Mouse (Mus musculus): ENCODE results near the gene Id4. TPM values are rescaled to one million over a fixed set of nuclear protein-coding genes. Genes with fewer than 3 reads are reported as not detected.

The Id4 gene
- 92.9 and 99.3 TPM in 2 replicates for polyA plus RNA-seq (2015; fragmentation: Nextera tagmentation; extraction: Ambion mirVana)

GRCm38 (mm10) chr13:48260690-48261278 lies at the start of gene Id4:
TSS of gene Id4 (plus strand) at chr13:48261228.
- Histone ChIP-seq H3K4me3 (peak within 1 kb of the TSS; percentile 89), H3K27me3 (no peaks in the 10 kb centered on the region), H3K4me2 (peak within 1 kb of the TSS; percentile 79), H3K4me1 (replicated peaks) (peaks cover 22% of the 10 kb centered on the region), H3K36me3 (no peaks in the 10 kb centered on the region), H3K9me3 (no peaks in the 10 kb centered on the region), H3K9ac (peak within 1 kb of the TSS; percentile 99), H3K27ac (peak within 1 kb of the TSS; percentile 98)
- ATAC-seq (ENCODE audit: low FRiP score), result peak; percentile 97
- under 1% methylated on average over 43 of the region's 52 CpGs for WGBS

GRCm38 (mm10) chr13:48227136-48227535 lies 33.9 kb upstream of the Id4 start:
- H3K9me3 ChIP-seq, result no peaks in the 10 kb centered on the region
- H3K27me3 ChIP-seq, result no peaks in the 10 kb centered on the region
- H3K4me1 ChIP-seq (replicated peaks), result peaks cover 26% of the 10 kb centered on the region
- 0 out of 2 replicates have a peak overlapping the region, but pooled peaks have one; percentile 30 for H3K9ac ChIP-seq
- peak overlapping the region; percentile 80 for H3K27ac ChIP-seq
- peak overlapping the region; percentile 45 for H3K4me3 ChIP-seq
- H3K36me3 ChIP-seq, result no peaks in the 10 kb centered on the region
- H3K4me2 ChIP-seq, result peak overlapping the region; percentile 69
- WGBS, result 25% methylated on average over 8 of the region's 8 CpGs
- no peak for ATAC-seq (ENCODE audit: low FRiP score)

GRCm38 (mm10) chr13:48227712-48228111 lies 33.3 kb upstream of the Id4 start:
- H3K27ac ChIP-seq, result peak overlapping the region; percentile 96
- WGBS, result under 1% methylated on average over 36 of the region's 38 CpGs
- H3K4me2 ChIP-seq, result peak overlapping the region; percentile 69
- H3K27me3 ChIP-seq, result no peaks in the 10 kb centered on the region
- H3K4me1 ChIP-seq (replicated peaks), result peaks cover 26% of the 10 kb centered on the region
- peak; percentile 96 for ATAC-seq (ENCODE audit: low FRiP score)
- H3K9me3 ChIP-seq, result no peaks in the 10 kb centered on the region
- H3K4me3 ChIP-seq, result peak overlapping the region; percentile 45
- H3K36me3 ChIP-seq, result no peaks in the 10 kb centered on the region
- peak overlapping the region; percentile 79 for H3K9ac ChIP-seq

GRCm38 (mm10) chr13:48228114-48228513 lies 32.9 kb upstream of the Id4 start:
- Histone ChIP-seq H3K4me2 (peak overlapping the region; percentile 69), H3K36me3 (no peaks in the 10 kb centered on the region), H3K9me3 (no peaks in the 10 kb centered on the region), H3K27me3 (no peaks in the 10 kb centered on the region), H3K4me3 (peak overlapping the region; percentile 45), H3K27ac (peak overlapping the region; percentile 96), H3K4me1 (replicated peaks) (peaks cover 26% of the 10 kb centered on the region), H3K9ac (peak overlapping the region; percentile 79)
- WGBS, result 9% methylated on average over 4 of the region's 4 CpGs
- ATAC-seq (ENCODE audit: low FRiP score), result no peak

- Histone ChIP-seq H3K9me3 (no peaks in the 10 kb centered on the region), H3K27me3 (no peaks in the 10 kb centered on the region), H3K4me2 (no peak overlapping the region), H3K4me3 (no peak overlapping the region), H3K9ac (no peak overlapping the region), H3K27ac (peak overlapping the region; percentile 8; the same call in 1 of the 2 replicates), H3K36me3 (no peaks in the 10 kb centered on the region), H3K4me1 (replicated peaks) (peaks cover 26% of the 10 kb centered on the region)
- no peak for ATAC-seq (ENCODE audit: low FRiP score)
- 42% methylated on average over 6 of the region's 6 CpGs for WGBS
Measured at GRCm38 (mm10) chr13:48230996-48231395, 30.0 kb upstream of the Id4 start.

GRCm38 (mm10) chr13:48236436-48236835 lies 24.6 kb upstream of the Id4 start:
- no peak overlapping the region for H3K4me2 ChIP-seq
- peaks cover 17% of the 10 kb centered on the region for H3K4me1 ChIP-seq (replicated peaks)
- H3K9ac ChIP-seq, result no peak overlapping the region
- no peaks in the 10 kb centered on the region for H3K36me3 ChIP-seq
- no peak for ATAC-seq (ENCODE audit: low FRiP score)
- H3K9me3 ChIP-seq, result no peaks in the 10 kb centered on the region
- 91% methylated on average over 4 of the region's 4 CpGs for WGBS
- no peaks in the 10 kb centered on the region for H3K27me3 ChIP-seq
- H3K4me3 ChIP-seq, result no peak overlapping the region
- H3K27ac ChIP-seq, result 0 out of 2 replicates have a peak overlapping the region, but pooled peaks have one; percentile 48

- Histone ChIP-seq H3K9me3 (no peaks in the 10 kb centered on the region), H3K27me3 (no peaks in the 10 kb centered on the region), H3K27ac (0 out of 2 replicates have a peak overlapping the region, but pooled peaks have one; percentile 48), H3K4me2 (no peak overlapping the region), H3K4me3 (no peak overlapping the region), H3K9ac (no peak overlapping the region), H3K4me1 (replicated peaks) (peaks cover 15% of the 10 kb centered on the region), H3K36me3 (no peaks in the 10 kb centered on the region)
- WGBS, result 66% methylated on average over 7 of the region's 7 CpGs
- no peak for ATAC-seq (ENCODE audit: low FRiP score)
Measured at GRCm38 (mm10) chr13:48236865-48237264, 24.2 kb upstream of the Id4 start.

- H3K4me3 ChIP-seq, result no peak overlapping the region
- 14% methylated on average over 4 of the region's 4 CpGs for WGBS
- no peaks in the 10 kb centered on the region for H3K9me3 ChIP-seq
- no peaks in the 10 kb centered on the region for H3K27me3 ChIP-seq
- no peak for ATAC-seq (ENCODE audit: low FRiP score)
- no peak overlapping the region for H3K9ac ChIP-seq
- H3K27ac ChIP-seq, result peak overlapping the region; percentile 4; the same call in 1 of the 2 replicates
- no peaks in the 10 kb centered on the region for H3K36me3 ChIP-seq
- H3K4me2 ChIP-seq, result no peak overlapping the region
- peaks cover 15% of the 10 kb centered on the region for H3K4me1 ChIP-seq (replicated peaks)
Measured at GRCm38 (mm10) chr13:48237516-48237915, 23.5 kb upstream of the Id4 start.

GRCm38 (mm10) chr13:48245235-48246012 lies 15.6 kb upstream of the Id4 start:
- no peaks in the 10 kb centered on the region for H3K27me3 ChIP-seq
- WGBS, result 36% methylated on average over 5 of the region's 5 CpGs
- no peak for ATAC-seq (ENCODE audit: low FRiP score)

GRCm38 (mm10) chr13:48252559-48252958 lies 8.5 kb upstream of the Id4 start:
- WGBS, result 28% methylated on average over 2 of the region's 2 CpGs
- H3K27ac ChIP-seq, result no peak overlapping the region
- no peak for ATAC-seq (ENCODE audit: low FRiP score)
- peaks cover 6% of the 10 kb centered on the region; the same call in 1 of the 2 replicates for H3K9me3 ChIP-seq
- H3K4me1 ChIP-seq (replicated peaks), result no peaks in the 10 kb centered on the region
- no peak overlapping the region for H3K4me3 ChIP-seq
- no peaks in the 10 kb centered on the region for H3K27me3 ChIP-seq
- no peaks in the 10 kb centered on the region for H3K36me3 ChIP-seq
- no peak overlapping the region for H3K4me2 ChIP-seq
- no peak overlapping the region for H3K9ac ChIP-seq

More at GRCm38 (mm10) chr13:48245235-48246012, 15.6 kb upstream of the Id4 start:
- H3K9ac ChIP-seq, result no peak overlapping the region
- H3K27ac ChIP-seq, result no peak overlapping the region
- no peaks in the 10 kb centered on the region for H3K9me3 ChIP-seq
- H3K4me1 ChIP-seq (replicated peaks), result 0 out of 2 replicates have a peak, but pooled peaks cover 3% of the 10 kb centered on the region
- H3K4me2 ChIP-seq, result no peak overlapping the region
- H3K36me3 ChIP-seq, result no peaks in the 10 kb centered on the region
- H3K4me3 ChIP-seq, result no peak overlapping the region

GRCm38 (mm10) chr13:48255026-48255425 lies 6.0 kb upstream of the Id4 start:
- Histone ChIP-seq H3K27ac (no peak overlapping the region), H3K36me3 (no peaks in the 10 kb centered on the region), H3K4me2 (no peak overlapping the region), H3K9me3 (peaks cover 6% of the 10 kb centered on the region; the same call in 1 of the 2 replicates), H3K4me1 (replicated peaks) (peaks cover 10% of the 10 kb centered on the region), H3K27me3 (no peaks in the 10 kb centered on the region), H3K9ac (no peak overlapping the region), H3K4me3 (no peak overlapping the region)
- 87% methylated on average over 8 of the region's 8 CpGs for WGBS
- no peak for ATAC-seq (ENCODE audit: low FRiP score)

- H3K4me1 ChIP-seq (replicated peaks), result peaks cover 26% of the 10 kb centered on the region
- WGBS, result under 1% methylated on average over 79 of the region's 98 CpGs
- peak; percentile 49 for ATAC-seq (ENCODE audit: low FRiP score)
- H3K4me3 ChIP-seq, result peak overlapping the region; percentile 89
- H3K9me3 ChIP-seq, result no peaks in the 10 kb centered on the region
- no peaks in the 10 kb centered on the region for H3K36me3 ChIP-seq
- H3K9ac ChIP-seq, result peak overlapping the region; percentile 99
- H3K27ac ChIP-seq, result peak overlapping the region; percentile 98
- H3K4me2 ChIP-seq, result peak overlapping the region; percentile 79
- no peaks in the 10 kb centered on the region for H3K27me3 ChIP-seq
Measured at GRCm38 (mm10) chr13:48261341-48262221, 553 bp downstream of the Id4 start.

All from hindbrain, embryonic 13.5 days (tissue).